Mouse (Mus musculus) small intestine, adult 2 months (tissue): ENCODE measurements around the gene Gm20388.

ENCODE experiments used
- CTCF ChIP-seq: fragments of 200-500 bp; IDR thresholded peaks from 2 replicates; pipeline ENCODE4 v1.5.1; 2012; ENCODE audit warnings: low read depth, mild to moderate bottlenecking, control low read depth, inconsistent platforms, low read length, moderate library complexity, mixed read lengths; ENCODE audit not compliant: insufficient replicate concordance, insufficient read length; ENCODE audit errors: extremely low read depth
- POLR2A ChIP-seq: fragments of 200-500 bp; IDR thresholded peaks from 2 replicates; pipeline ENCODE4 v1.6.1; 2012; ENCODE audit warnings: low read depth, mild to moderate bottlenecking, control low read depth, inconsistent platforms, low read length, moderate library complexity

- no peak for TF ChIP-seq CTCF
- TF ChIP-seq POLR2A = no peak
These were observed 4173.0 kb downstream of the Gm20388 start for GRCm38 (mm10) chr8:124083611-124084010.
